Mouse (Mus musculus): ENCODE measurements around the gene Hsp90ab1.

GRCm38 (mm10) chr17:45608396-45608795, 35.3 kb upstream of the Hsp90ab1 start:
- TF ChIP-seq POLR2A (IDR thresholded peaks at IDR 0.05; ENCODE audit: borderline replicate concordance, insufficient read depth, low read length) = no peak
- no peak for TF ChIP-seq CTCF (IDR thresholded peaks at IDR 0.05; ENCODE audit: borderline replicate concordance, insufficient read depth, low read depth, low read length)

Data from cerebellum, adult 2 months (tissue).